Mouse (Mus musculus): ENCODE measurements at regions not wholly inside any gene's neighbourhood (a gene's known extent, or its start where the extent isn't known, plus 50 kb on each side); places are given as distances from the start of the nearest gene placed in this dataset.
A peak's percentile ranks its signal among the peaks of the same experiment; 100 is the strongest.

DNA sequence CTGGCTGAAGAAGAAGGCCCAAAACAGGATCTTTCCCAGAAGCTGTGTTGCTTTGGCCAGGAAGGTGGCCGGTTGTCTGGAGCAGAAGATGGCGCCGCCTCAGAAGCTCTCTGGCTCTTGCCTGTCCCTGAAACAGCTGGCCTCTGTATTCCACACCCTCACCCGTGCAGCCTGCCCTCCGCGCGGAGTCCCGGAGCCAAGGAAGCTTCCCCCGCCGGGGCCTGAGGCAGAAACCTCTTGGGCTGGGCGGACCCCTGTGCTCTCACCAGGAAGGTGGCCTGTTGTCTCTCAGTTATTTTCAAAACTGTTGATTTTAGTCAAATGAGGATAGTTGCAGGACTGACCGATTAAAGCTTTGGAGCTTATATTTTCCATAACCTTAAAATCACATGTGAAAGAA lies 72.3 kb upstream of the Dach1 start:
- peak; percentile 4 for DNase-seq (ENCODE audit: low read depth, low spot score)
